Mouse (Mus musculus): Measurements from ENCODE around the gene Lctl.
"Not testable (repeated sequence)": the region's sequence is repeated elsewhere in the genome, so short reads cannot be mapped to it uniquely, and the experiment has no call there.

The Lctl gene

DNA sequence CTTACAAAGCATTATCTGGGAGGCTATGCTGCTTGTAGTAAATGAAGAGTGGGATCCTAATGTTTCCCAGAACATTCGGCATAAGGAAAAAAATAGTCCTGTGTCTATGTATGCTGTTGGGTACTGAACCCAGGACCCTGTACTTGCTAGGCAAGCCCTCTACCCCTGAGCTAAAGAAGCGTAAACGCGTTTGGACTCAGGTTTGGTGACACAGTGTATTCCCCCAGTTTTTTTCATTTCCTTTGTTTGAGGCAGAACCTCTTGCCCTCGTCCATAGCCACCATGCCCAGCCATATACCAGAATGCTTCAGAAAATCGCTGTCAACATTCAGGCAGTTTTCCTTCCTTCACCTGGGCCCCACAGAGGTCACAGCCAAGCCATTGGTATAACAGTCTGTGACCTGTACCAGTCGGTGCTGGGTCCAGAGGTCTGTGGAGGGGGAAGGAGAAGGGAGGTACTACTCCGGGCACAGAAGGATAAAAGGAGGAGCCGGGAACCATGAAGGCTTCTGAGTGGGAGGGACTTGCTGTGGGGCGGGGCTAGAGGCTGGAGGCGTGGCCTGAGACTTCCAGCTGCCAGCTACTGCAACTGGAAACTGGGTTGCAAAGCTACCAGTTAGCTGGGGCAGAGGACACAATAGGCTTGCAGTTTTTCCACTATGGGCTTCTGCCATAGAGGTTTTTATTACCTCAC, 3.8 kb downstream of the Lctl start:
- peak; percentile 68 for DNase-seq (ENCODE audit: low spot score)

DNA sequence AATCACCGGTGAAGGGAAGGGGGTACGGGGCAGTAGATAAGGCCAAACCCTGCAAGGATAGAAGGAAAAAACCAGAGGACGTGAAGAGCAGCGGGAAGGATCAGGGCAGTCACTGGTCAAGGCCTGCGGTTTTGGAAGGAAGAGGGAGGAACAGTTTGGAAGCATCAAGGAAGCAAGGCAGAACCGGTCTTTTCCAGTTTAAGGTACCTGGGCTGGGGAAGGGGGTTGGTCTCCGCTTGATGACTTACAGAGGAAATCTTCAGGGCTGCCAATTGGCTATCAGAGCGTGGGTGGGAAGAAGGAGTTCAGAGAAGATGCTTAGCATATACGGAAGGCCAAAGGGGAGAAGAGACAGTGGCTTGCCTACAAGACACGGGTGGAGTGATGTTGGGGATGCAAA, 5.7 kb downstream of the Lctl start:
- DNase-seq (ENCODE audit: low spot score): no peak

DNA sequence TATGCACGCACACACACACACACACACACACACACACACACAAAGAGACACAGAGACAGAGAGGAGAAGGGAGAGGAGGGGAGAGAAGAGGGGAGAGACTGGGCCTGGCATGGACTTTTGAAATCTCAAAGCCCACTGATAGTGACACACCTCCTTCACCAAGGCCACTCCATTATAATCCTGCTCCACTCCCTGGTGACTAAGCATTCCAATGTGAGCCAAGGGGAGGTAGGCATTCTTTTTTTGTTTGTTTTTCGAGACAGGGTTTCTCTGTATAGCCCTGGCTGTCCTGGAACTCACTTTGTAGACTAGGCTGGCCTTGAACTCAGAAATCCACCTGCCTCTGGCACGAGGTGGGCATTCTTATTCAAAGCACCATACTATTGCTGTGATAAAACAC, 7.9 kb downstream of the Lctl start:
- not testable (repeated sequence) for DNase-seq (ENCODE audit: low spot score)

DNA sequence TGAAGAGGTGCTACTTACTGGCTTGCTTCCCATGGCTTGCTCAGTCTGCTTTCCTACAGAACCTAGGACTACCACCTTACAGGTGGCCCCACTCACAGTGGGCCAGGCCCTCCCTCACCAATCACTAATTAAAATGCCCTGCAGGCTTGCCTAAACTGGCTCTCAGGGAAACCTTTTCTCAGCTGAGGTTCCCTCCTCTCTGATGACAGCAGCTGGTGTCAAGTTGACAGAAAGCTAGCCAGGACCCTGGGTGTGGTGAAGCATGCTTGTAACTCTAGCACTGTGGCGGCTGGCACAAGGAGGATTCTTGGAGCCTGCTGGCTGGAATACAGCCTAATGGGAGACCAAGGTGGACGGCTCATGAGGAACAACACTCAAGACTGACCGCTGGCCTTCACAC, 8.4 kb downstream of the Lctl start:
- DNase-seq (ENCODE audit: low spot score): no peak

DNA sequence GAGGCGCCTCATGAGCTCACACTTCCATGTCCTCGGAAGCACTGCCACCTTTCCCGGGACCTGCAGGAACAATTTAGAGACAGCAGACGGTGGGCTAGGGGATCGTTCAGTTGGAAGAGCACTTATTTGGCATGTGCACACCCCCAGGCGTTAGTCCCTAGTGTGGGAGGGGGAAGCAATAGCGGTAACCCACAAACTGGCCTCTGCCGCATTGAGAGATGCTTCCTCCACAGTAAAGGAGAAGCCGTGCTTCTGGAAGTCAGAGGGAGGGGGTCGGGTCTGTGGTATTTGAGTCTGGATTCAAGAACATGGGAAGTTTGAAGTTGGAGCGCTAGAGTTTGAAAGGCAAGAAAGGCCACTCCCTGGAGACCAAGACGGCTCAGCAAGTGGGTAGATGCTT, 9.2 kb downstream of the Lctl start:
- no peak for DNase-seq (ENCODE audit: low spot score)

DNA sequence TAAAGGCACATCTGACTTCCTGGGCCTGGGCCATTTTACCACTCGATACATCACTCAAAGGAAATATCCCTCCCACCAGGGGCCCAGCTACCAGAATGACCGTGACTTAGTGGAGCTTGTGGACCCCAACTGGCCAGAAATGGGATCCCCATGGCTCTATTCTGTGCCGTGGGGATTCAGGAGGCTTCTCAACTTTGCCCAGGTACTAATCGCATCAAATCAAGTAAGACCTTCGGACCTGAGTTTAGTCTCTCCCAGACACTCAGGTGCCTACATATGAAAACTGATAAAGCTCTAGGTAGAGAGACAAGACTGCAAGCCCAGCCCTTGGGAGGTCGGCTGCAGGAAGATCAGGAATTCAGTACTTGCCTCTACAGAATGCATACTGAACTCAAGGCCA, 14.7 kb downstream of the Lctl start:
- peak; percentile 22 for DNase-seq (ENCODE audit: low spot score)

DNA sequence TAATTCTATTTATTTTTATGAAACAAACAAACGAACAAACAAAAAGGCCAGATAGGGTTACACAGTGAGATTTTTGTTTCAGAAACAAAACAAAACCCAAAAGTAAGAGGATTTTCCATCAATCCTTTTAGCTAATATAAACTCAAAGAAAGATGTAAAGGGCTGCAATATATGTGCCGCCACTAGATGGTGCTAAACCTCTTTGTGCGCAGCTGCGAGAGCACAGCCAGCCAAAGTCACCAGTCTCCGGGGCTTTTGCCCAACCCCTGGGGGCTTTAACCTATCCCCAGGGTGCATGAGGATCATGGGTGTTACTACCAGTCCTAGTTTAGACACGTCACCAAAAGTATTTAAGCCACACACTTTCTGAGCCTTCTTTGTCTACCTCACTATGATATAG, 21.9 kb downstream of the Lctl start:
- not testable (repeated sequence) for DNase-seq (ENCODE audit: low spot score)

DNA sequence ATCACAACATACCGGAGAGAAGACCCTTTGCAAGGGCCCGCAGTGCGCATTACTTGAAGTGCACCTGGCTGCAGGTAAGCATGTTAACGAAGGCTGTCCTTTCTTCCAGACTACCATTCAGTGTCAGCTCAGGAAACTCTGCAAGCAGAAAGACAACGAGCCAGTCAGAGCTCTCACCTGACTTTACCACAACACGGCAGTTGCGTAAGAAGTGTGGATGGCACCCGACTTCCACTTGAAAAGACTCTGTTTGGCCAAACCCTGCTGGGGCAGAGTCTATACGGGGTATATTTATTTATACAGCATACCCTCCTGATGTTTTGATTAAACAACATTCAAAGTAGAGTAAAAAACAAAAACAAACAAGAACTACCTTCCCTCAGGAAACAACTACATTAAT, 22.9 kb downstream of the Lctl start:
- DNase-seq (ENCODE audit: low spot score): no peak

DNA sequence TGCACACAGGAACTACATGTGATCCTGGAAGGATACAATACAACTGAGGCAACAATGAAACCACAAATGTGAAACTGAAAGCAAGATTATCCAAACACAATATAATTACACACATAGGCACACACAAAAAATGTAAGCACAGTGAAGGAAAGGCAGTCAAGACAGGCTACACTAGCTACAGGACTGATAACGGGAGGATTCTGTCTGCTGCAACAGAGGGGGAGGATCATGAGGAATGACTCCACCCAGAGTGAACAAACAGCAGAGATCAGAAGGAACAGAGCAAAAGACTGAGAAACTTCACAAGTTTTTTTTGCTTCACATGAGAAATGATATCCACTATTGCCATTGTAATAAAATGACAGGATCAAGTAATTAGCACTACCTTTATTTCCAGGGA, 39.7 kb downstream of the Lctl start:
- no peak for DNase-seq (ENCODE audit: low spot score)

DNA sequence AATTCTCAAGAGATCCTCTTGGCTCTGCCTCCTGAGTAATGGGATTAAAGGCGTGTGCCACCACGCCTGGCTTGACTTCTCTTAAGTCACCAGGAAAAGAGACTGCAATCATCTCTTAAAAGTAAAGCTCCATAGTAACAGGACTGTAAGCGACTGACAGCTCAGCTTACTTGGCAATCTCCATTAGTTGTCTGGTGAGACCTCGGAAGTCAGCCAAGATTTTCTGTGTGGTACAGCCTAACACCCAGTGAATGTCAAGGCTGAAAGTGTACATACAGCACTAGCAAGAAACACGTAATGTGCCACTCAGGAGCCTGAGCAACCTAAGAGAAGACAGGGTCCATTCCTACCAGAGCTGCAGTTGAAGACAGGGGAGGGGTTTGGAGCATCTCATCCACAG, 43.5 kb downstream of the Lctl start:
- no peak for DNase-seq (ENCODE audit: low spot score)

DNA sequence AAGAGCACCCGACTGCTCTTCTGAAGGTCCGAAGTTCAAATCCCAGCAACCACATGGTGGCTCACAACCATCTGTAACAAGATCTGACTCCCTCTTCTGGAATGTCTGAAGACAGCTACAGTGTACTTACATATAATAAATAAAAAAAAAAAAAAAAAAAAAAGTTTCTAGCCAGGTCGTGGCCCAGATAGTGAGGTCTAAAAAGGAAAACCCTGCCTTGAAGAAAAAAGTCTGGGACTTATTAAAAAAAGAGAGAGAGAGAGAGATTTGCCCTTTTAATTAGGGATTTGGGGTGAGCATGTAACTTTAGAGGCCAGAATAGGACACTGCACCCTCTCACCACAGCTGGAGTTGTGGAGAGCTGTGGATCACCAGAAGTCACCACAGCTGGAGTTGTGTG, 53.0 kb downstream of the Lctl start:
- not testable (repeated sequence) for DNase-seq (ENCODE audit: low spot score)

DNA sequence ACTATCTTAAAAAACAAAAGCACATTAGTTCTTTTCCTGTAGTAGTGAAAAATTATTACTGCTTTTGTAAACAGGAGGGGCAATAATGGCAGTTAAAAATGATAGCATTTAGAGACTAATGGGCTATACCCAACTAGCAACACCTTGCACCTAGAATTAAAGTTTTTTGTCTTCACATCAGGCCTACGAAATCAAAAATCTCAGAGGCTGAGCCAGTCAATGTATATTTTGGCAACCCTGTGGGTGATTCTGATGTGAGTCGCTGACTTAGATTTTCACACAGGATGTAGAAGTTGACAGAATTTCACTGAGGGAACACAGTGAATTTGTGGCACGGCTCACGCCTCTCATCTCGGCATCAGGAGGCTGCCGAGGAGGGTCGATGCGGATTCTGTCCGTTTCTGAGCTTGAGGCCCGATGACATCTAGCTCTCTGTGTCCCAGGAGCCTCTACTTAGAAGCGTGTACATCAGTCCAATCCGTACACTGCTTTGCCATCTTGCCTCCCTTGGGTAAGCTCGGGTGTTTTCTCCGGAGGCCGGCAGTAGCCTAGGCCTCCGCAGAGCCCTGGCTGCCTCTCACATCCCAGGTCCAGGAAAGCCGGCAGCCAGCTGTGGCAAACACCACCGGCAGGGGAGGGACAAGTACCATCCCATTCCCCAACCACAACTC, 55.3 kb downstream of the Lctl start:
- DNase-seq (ENCODE audit: low spot score): no peak

DNA sequence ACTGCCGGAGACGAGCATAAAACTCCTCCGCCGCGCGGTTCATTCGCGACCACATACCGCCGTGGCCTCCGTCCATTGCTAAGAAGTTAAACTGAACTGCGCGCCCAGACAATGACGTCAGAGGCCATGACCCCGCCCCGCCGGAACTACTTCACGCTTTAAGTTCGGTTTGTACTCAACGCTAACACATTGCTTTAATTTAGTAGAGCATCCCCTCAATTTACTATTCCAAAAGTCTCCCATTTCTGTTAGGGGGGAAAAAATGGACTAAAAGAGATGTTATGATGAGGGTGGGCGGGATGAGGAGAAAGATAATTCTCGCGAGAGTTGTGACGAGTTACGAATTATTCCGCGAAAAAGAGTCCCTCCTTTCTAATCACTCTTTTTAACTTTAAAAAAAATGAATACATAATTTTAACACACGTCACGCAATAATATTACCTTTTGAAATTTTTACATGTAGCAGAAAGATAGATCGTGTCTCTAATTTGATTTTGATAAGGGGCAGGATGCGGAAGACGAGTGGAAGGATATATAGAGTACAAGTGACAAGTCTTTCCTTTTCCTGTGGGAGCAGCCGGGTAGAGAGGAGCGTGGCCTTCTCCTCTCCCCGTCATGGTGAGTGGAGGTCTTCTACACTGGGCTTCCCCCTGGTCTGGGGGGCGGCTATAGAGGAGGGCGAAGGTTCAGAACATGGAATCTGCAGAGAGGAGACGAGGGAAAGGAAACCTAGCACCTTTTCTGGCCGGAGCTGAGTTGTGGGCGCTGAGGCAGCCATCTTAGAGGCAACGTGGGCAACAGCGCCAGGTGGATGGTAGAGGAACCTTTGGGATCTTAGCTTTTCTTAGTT, 56.1 kb downstream of the Lctl start, which contains the start of the genes Zwilch and Rpl4:
Gene Zwilch, minus strand, starts transcription at position 289 of the 850 bp plus-strand sequence.
Gene Rpl4, plus strand, starts transcription at position 560 of the 850 bp plus-strand sequence.
- peak; percentile 88 for DNase-seq (ENCODE audit: low spot score)

DNA sequence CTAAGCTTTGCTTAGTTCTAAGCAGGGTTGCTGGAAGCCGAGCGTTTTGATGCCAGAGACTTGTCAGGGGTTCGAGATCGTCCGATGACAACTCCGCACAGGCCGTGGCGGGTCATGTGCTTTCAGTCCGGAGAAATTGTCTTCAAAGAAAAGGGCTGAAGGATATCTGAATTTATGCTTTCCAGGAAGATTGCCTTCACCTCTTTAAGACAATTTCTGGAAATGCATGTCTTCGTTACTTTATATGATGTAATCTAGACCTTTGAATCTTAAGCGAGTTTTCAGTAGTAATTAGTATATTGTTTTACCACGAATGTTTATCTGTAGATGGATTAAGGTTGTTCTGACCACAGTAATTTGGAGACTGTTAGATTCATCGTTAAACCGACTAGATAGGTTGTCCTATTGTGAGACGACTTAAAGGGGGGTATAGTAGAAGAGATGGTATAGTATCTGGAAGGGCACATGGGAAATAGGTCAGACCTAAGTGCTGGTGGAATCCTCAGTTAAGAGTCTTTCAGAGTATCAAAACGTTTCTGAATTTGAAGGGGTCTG, 56.8 kb downstream of the Lctl start:
- DNase-seq (ENCODE audit: low spot score): no peak

DNA sequence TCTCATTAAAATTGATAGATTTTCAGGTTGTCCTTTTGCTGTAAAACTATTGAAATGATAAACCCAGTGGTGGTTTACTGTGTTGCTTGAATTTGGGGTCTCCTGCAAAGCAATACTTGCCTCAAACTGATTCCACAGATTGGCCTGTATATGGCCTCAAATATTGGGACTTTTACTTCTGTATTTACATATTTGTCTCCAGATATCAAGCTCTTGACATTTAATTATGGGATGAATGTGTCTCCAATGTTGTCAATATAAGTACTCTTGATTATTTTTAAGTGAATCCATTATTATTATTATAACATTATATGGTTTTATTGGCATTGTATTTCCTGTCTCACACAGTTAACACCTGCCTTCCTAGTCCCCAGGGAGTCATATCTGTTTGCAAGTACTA, 57.4 kb downstream of the Lctl start:
- DNase-seq (ENCODE audit: low spot score): no peak

DNA sequence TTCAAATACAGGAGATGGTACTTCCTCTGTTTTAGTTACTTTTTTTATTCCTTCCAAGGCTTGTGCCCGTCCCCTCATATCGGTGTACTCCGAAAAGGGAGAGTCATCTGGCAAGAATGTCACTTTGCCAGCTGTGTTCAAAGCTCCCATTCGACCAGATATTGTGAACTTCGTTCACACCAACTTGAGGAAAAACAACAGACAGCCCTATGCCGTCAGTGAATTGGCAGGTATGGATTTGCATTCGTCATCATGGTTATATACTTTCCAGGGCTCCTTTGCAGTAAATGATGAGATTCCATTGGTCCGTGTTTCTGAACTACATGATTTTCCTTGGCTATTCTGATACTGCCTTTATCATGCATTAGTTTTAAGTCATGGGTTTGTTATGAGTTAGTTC, 57.8 kb downstream of the Lctl start:
- DNase-seq (ENCODE audit: low spot score): no peak

DNA sequence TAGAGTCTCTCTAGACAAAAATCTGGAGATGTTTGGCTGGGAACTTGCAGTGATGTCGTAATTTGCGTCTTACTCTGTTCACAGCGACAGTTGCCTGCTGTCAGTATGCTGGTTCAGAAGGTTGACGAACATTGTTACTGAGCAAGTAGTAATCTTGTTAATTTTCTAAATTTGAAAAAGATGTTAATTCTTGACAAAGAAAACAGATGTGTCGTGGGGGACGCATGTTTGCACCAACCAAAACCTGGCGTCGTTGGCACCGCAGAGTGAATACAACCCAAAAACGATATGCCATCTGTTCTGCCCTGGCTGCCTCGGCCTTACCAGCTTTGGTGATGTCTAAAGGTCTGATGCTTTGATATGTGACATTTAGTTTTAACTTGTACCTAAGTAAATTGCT, 58.4 kb downstream of the Lctl start:
- DNase-seq (ENCODE audit: low spot score): no peak

DNA sequence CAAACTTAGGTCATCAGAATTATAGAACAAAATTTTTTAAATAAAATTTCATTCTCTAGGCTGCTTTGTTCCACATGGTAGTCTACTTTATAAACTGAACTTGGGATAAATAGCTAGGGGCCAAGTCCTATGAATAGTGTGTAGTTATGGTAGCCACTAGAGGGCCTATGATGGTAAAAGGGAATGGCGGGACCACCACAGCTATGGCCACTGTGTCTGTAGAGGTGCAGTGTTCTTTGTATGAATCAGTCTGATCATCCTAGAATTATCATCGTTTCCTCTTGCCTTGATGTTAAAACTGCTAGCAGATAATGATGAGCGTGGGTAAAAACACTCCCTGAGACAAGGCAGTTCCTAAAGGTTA, 61.6 kb downstream of the Lctl start:
- DNase-seq (ENCODE audit: low spot score): no peak

DNA sequence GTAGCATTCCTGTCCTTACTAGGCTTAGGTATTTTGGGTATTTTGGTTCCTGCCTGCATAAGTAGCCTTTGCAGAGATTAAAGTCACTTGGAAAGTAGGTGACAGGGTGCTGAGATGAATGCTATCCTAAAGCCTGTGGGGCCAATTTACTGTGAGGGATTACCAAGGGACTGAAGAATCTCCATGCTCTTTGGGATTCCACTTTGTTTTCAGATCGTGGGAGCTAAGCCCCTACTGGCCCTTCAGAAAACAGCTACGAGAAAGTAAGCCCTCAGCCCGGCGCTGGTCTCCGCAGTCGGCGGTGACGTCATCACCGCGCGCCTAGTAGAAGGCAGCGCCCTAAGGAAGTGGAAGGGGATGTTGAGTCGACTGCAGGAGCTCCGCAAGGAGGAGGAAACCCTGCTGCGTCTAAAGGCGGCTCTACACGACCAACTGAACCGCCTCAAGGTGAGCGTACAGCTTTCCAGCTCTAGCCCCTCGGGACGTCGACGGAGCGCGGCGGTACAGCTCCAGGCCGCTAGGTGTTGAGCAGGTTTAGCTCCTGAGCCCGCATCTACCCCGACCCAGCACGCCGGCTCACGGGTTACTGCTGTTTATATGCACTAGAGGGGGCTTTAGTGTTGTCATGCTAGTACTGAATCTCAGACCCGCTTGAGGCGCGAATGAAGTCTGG, 62.2 kb downstream of the Lctl start, which contains the start of gene Snapc5:
Gene Snapc5, plus strand, starts transcription at position 301 of the 673 bp plus-strand sequence.
- DNase-seq (ENCODE audit: low spot score): peak; percentile 94

DNA sequence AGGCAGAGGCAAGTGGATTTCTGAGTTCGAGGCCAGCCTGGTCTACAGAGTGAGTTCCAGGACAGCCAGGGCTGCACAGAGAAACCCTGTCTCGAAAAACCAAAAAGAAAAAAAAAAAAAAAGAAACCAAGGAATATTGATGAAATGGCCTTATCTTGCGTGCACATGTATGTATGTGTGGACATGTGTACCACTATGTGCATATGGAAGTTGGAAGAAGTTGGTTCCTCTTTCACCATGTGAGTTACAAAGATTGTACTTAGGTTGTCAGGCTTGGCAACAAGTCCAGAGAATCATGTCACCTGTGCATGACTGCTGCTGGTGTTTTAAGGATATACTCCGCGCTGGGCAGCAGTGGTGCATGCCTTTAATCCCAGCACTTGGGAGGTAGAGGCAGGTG, 66.3 kb downstream of the Lctl start:
- not testable (repeated sequence) for DNase-seq (ENCODE audit: low spot score)

DNA sequence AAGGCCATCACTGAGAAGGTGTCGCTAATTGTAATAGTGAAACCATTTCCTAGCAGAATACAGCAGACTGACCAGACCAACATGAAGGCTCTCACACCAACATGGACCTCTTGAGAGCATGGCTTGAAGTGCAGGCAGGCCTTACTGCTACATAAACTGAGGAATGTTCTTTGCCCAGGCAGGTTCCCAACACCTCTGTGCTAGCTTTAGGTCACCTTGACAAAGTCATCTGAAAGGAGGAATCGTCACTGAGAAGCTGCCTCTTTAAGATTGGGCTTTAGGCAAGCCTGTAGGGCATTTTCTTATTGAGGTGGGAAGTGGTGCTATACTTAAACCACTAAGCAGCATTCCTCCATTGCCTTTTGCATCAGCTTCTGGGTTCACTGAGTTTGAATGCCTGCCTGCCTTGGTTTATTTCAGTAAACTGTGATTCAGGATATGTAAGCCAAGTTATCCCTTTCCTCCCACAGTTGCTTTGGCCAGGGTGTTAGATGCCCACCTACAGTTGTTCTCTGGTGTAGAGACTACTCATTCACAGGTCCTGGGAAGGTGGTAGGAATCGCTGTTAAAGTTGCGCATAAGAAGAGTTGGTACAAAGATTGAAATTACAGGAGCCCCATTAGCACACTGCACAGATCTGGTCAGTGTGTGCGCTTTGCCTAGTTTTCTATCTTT, 67.4 kb downstream of the Lctl start:
- DNase-seq (ENCODE audit: low spot score): no peak

Measured in yolk sac, embryonic 10.5 days (tissue).